Mouse (Mus musculus) bone marrow macrophage, adult 2 months (primary cell): ENCODE data around the gene Cdr2. TPM values are rescaled to one million over a fixed set of nuclear protein-coding genes. Genes with fewer than 3 reads are reported as not detected.
"Not testable (repeated sequence)": the region's sequence is repeated elsewhere in the genome, so short reads cannot be mapped to it uniquely, and the experiment has no call there.

Experiments
- H3K27ac ChIP-seq: 2 replicates; pipeline ENCODE4 v1.5.1; 2012; ENCODE audit warnings: low read depth, low read length; ENCODE audit not compliant: insufficient read depth
- H3K4me1 ChIP-seq: 2 replicates; pipeline ENCODE4 v1.6.1; 2012; ENCODE audit warnings: low read length; ENCODE audit not compliant: control insufficient read depth, insufficient read depth
- H3K4me3 ChIP-seq: 2 replicates; pipeline ENCODE4 v1.5.1; 2012; ENCODE audit warnings: mild to moderate bottlenecking, low read length, moderate library complexity; ENCODE audit not compliant: insufficient read depth
- CTCF ChIP-seq: IDR thresholded peaks from 2 replicates; pipeline ENCODE4 v1.5.1; 2012; ENCODE audit warnings: low read depth, mild to moderate bottlenecking, low read length, moderate library complexity
- POLR2A ChIP-seq: IDR thresholded peaks from 2 replicates; pipeline ENCODE4 v1.6.1; 2012; ENCODE audit warnings: mild to moderate bottlenecking, low read depth, low read length, borderline replicate concordance
- polyA plus RNA-seq: library from polyadenylated mRNA; stranded (reverse); fragments of >200 nt; gene quantifications from 2 replicates; pipeline ENCODE4 v1.2.4, GENCODE M21; 2012; ENCODE audit not compliant: missing spikeins, insufficient read depth, insufficient read length

Gene Cdr2
- polyA plus RNA-seq, 1 experiment = 6.1 TPM

GRCm38 (mm10) chr7:120970112-120970511 lies 12.0 kb downstream of the Cdr2 start:
- Histone ChIP-seq H3K4me3 (no peak overlapping the region), H3K27ac (no peak overlapping the region), H3K4me1 (peaks cover 20% of the 10 kb centered on the region)
- TF ChIP-seq CTCF (no peak), POLR2A (no peak)

DNA sequence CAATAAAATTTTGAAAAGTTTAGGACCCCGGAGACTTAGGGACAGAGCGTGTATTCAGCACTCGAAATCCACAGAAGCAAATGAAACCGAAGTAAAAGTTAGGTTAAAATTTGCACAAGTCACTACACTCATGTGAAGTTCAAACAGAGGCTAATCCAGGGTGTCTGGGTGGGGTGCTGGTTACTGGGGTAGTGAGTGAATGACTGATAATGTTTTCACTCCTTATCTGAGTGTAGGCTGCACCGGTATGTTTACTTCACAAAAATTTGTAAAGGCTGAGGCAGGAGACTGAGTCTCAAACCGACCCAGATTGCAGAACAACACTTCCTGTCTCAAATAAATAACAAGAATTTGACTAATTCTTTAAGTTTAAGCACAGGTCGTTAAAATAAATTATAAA lies 12.9 kb downstream of the Cdr2 start:
- no peak for TF ChIP-seq CTCF
- TF ChIP-seq POLR2A = no peak
- H3K27ac ChIP-seq = no peak overlapping the region
- peaks cover 14% of the 10 kb centered on the region for H3K4me1 ChIP-seq
- H3K4me3 ChIP-seq = no peak overlapping the region

DNA sequence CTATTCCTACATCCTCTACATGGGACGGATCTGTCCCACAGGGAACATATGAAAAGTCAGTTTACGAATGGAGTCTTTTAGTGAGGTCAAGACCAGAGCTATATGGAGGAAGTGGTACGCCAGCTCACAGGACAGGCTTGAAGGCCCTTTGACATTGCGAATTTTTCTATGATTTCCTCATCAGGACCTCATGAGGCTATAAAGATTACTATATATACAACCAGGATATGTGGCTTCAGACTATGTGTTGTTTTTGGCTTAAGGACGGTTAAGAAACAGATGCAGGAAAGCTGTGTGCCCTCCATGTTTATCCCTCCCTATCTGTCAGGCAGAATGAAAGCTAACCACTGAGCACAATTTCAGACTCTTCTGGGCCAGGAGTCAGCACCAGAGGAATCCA lies 19.0 kb downstream of the Cdr2 start:
- no peak overlapping the region for H3K4me3 ChIP-seq
- peaks cover 12% of the 10 kb centered on the region for H3K4me1 ChIP-seq
- no peak for TF ChIP-seq POLR2A
- TF ChIP-seq CTCF = no peak
- H3K27ac ChIP-seq = no peak overlapping the region

DNA sequence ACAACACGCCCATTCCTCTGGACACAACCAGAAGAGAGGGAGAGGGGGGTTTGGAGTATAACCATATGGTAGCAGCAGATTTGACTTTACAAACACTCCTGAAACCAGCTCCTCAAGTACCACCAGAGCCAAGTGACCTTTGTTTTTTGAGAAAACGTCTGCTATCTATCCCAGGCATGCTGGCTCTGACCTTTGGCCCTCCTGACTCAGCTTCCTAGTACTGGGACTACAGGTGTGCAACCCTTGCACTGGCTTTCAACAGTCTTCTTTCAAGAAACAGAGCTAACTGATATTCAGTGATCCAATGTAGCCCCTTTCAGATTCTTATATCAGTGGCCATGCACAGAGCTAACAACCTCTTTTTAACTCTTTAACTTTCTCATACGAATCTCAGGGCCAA lies 20.2 kb downstream of the Cdr2 start:
- H3K27ac ChIP-seq = no peak overlapping the region
- H3K4me1 ChIP-seq = peaks cover 12% of the 10 kb centered on the region
- H3K4me3 ChIP-seq = no peak overlapping the region
- TF ChIP-seq CTCF (no peak), POLR2A (no peak)

GRCm38 (mm10) chr7:120960601-120961000 lies 21.5 kb downstream of the Cdr2 start:
- TF ChIP-seq CTCF (no peak), POLR2A (no peak)
- Histone ChIP-seq H3K4me1 (peaks cover 12% of the 10 kb centered on the region), H3K4me3 (no peak overlapping the region), H3K27ac (no peak overlapping the region)

GRCm38 (mm10) chr7:120960116-120960515 lies 22.0 kb downstream of the Cdr2 start:
- peaks cover 12% of the 10 kb centered on the region for H3K4me1 ChIP-seq

DNA sequence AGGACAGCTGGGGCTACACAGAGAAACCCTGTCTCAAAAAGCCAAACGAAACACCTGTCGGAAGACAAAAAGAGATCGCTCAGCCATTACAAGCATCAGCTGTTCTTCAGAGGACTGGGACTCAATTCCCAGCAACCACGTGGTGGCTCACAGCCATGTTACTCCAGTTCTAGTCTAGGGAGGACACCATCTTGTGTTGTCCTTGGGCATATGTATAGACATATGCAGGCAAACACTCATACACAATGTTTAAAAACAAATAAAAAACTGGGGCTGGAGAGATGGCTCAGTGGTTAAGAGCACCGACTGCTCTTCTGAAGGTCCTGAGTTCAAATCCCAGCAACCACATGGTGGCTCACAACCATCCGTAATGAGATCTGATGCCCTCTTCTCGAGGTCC lies 28.5 kb downstream of the Cdr2 start:
- not testable (repeated sequence) for H3K4me1 ChIP-seq, H3K27ac ChIP-seq, H3K4me3 ChIP-seq

More at GRCm38 (mm10) chr7:120960116-120960515, 22.0 kb downstream of the Cdr2 start:
- Histone ChIP-seq H3K4me3 (no peak overlapping the region), H3K27ac (no peak overlapping the region)
- TF ChIP-seq CTCF = no peak
- TF ChIP-seq POLR2A = no peak

- Histone ChIP-seq H3K4me3 (no peak overlapping the region), H3K4me1 (peaks cover 12% of the 10 kb centered on the region), H3K27ac (no peak overlapping the region)
- TF ChIP-seq CTCF (no peak), POLR2A (no peak)
These were observed 38.1 kb downstream of the Cdr2 start for GRCm38 (mm10) chr7:120943936-120944509.

DNA sequence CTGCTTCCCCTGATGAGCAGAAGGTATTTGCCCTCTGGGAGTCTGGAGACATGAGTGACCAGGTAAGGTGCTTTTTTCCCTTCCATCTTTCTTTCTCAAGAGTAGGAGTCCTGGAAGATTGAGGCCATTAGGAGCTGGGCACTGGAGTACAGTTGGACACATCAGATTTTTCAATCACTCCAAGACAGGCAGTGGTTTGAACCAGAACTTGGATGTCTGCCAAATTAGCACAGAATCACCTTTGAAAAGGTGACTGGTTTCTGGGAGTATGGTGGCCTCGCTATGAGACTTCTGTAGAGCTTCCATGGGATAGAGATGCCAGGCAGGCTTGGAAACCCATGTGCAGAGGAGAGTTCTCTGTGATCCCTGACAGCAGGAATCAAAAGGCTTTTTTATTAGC lies 39.6 kb downstream of the Cdr2 start:
- H3K4me3 ChIP-seq = no peak overlapping the region
- TF ChIP-seq POLR2A = no peak
- no peak for TF ChIP-seq CTCF
- H3K27ac ChIP-seq = no peak overlapping the region
- peaks cover 4% of the 10 kb centered on the region; the same call in 1 of the 2 replicates for H3K4me1 ChIP-seq

- no peaks in the 10 kb centered on the region for H3K4me1 ChIP-seq
- no peak overlapping the region for H3K4me3 ChIP-seq
- no peak for TF ChIP-seq POLR2A
- TF ChIP-seq CTCF = no peak
- H3K27ac ChIP-seq = no peak overlapping the region
These were observed 40.9 kb downstream of the Cdr2 start for GRCm38 (mm10) chr7:120941214-120941613.

GRCm38 (mm10) chr7:120940343-120940742 lies 41.8 kb downstream of the Cdr2 start:
- Histone ChIP-seq H3K4me3 (no peak overlapping the region), H3K27ac (no peak overlapping the region), H3K4me1 (no peaks in the 10 kb centered on the region)
- TF ChIP-seq POLR2A (no peak), CTCF (no peak)
